Mouse (Mus musculus): ENCODE measurements at regions not wholly inside any gene's neighbourhood (a gene's known extent, or its start where the extent isn't known, plus 50 kb on each side); places are given as distances from the start of the nearest gene placed in this dataset.

DNA sequence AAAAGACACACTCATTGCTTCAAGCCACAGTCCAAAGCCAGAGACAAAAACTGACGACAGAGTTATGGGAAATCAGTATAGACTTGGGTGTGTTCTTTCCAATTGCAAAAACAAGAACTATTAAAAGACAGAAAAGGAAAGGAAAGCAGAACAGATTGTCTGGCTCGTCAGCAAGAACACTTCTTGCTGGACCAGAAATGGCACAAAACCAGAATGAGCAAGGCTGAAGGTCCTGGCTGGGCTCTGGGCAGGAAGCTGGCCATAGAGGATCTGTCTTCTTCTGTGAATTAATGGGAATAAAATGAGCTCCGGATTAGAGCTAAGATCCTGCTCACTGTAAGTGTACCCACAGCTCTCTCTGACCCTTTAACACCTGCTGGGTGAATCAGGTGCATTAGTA is 199.9 kb upstream of the Prkcq start:
- Histone ChIP-seq H3K36me3 (ENCODE audit: control insufficient read depth, insufficient read depth) (no peaks in the 10 kb centered on the region), H3K27me3 (ENCODE audit: control insufficient read depth, insufficient read depth, insufficient read length) (no peaks in the 10 kb centered on the region), H3K4me3 (ENCODE audit: insufficient read depth, poor library complexity, severe bottlenecking) (no peak overlapping the region), H3K79me3 (ENCODE audit: low read depth) (no peaks in the 10 kb centered on the region), H3K79me2 (ENCODE audit: control insufficient read depth, insufficient read depth) (no peaks in the 10 kb centered on the region), H3ac (ENCODE audit: control insufficient read depth, insufficient read length, low read depth) (no peak overlapping the region)
- TF ChIP-seq CTCF (IDR thresholded peaks at IDR 0.05; ENCODE audit: control insufficient read depth, insufficient read depth, insufficient read length) (no peak), USF1 (IDR thresholded peaks at IDR 0.05; ENCODE audit: low read depth) (no peak), FOSL1 (IDR thresholded peaks at IDR 0.05; ENCODE audit: insufficient read depth, low read length, poor library complexity, severe bottlenecking) (no peak), CEBPB (IDR thresholded peaks at IDR 0.05; ENCODE audit: low read depth) (no peak), MAX (IDR thresholded peaks at IDR 0.05) (no peak), MYOG (IDR thresholded peaks at IDR 0.05; ENCODE audit: control insufficient read depth, extremely low read depth, insufficient read length) (no peak), MYOD1 (IDR thresholded peaks at IDR 0.05; ENCODE audit: control insufficient read depth, insufficient read length, low read depth) (no peak)

DNA sequence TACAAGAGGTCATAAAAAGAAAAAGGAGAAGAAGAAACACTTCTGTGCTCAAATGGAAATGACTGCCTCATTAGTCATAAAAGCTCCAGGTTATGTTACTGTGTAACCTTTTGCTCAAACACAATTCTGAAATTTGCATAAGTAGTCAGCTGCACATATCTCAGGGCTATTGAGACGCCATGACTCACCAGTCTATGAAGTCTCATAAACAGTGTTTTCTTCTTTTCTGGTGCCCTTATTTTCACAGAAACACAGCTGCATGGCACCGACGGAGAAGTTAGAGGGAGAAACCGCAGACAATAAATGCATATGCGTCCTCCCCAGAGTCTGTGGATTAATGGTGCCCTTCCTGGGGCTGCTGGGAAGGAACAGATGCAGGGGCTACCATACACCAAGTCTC is 193.1 kb upstream of the Prkcq start:
- no peak overlapping the region for H3K4me3 ChIP-seq (ENCODE audit: insufficient read depth, poor library complexity, severe bottlenecking)
- H3K27me3 ChIP-seq (ENCODE audit: control insufficient read depth, insufficient read depth, insufficient read length) = no peaks in the 10 kb centered on the region
- H3ac ChIP-seq (ENCODE audit: control insufficient read depth, insufficient read length, low read depth) = no peak overlapping the region
- no peak for TF ChIP-seq CEBPB (IDR thresholded peaks at IDR 0.05; ENCODE audit: low read depth)
- TF ChIP-seq MYOD1 (IDR thresholded peaks at IDR 0.05; ENCODE audit: control insufficient read depth, insufficient read length, low read depth) = peak; percentile 65
- H3K79me3 ChIP-seq (ENCODE audit: low read depth) = no peaks in the 10 kb centered on the region
- H3K36me3 ChIP-seq (ENCODE audit: control insufficient read depth, insufficient read depth) = no peaks in the 10 kb centered on the region
- H3K79me2 ChIP-seq (ENCODE audit: control insufficient read depth, insufficient read depth) = no peaks in the 10 kb centered on the region

DNA sequence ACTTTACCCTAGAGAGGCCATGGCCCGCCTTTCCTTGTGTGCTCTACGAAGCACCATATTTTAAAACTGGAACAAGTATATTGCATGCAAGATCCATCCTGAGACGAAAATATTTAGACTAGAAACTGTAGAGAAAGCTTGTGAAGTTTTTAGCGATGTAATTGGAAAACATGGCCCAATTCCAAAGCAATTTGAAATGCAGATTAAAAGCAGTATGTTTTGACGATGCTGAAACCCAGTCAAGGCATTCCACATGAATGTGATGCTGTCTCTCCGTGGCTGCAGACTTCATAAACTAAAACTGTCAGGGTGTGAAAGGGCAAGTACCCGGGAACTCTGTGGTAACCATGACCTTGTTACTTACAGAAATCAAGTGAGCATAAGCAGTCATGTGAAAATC is 185.8 kb upstream of the Prkcq start:
- Histone ChIP-seq H3K27me3 (ENCODE audit: control insufficient read depth, insufficient read depth, insufficient read length) (no peaks in the 10 kb centered on the region), H3ac (ENCODE audit: control insufficient read depth, insufficient read length, low read depth) (no peak overlapping the region), H3K4me3 (ENCODE audit: insufficient read depth, poor library complexity, severe bottlenecking) (no peak overlapping the region), H3K79me3 (ENCODE audit: low read depth) (no peaks in the 10 kb centered on the region), H3K79me2 (ENCODE audit: control insufficient read depth, insufficient read depth) (no peaks in the 10 kb centered on the region), H3K36me3 (ENCODE audit: control insufficient read depth, insufficient read depth) (no peaks in the 10 kb centered on the region)
- TF ChIP-seq USF1 (IDR thresholded peaks at IDR 0.05; ENCODE audit: low read depth) (no peak), MYOG (IDR thresholded peaks at IDR 0.05; ENCODE audit: control insufficient read depth, extremely low read depth, insufficient read length) (no peak), MYOD1 (IDR thresholded peaks at IDR 0.05; ENCODE audit: control insufficient read depth, insufficient read length, low read depth) (no peak), MAX (IDR thresholded peaks at IDR 0.05) (no peak), CTCF (IDR thresholded peaks at IDR 0.05; ENCODE audit: control insufficient read depth, insufficient read depth, insufficient read length) (no peak), FOSL1 (IDR thresholded peaks at IDR 0.05; ENCODE audit: insufficient read depth, low read length, poor library complexity, severe bottlenecking) (no peak), CEBPB (IDR thresholded peaks at IDR 0.05; ENCODE audit: low read depth) (no peak)

DNA sequence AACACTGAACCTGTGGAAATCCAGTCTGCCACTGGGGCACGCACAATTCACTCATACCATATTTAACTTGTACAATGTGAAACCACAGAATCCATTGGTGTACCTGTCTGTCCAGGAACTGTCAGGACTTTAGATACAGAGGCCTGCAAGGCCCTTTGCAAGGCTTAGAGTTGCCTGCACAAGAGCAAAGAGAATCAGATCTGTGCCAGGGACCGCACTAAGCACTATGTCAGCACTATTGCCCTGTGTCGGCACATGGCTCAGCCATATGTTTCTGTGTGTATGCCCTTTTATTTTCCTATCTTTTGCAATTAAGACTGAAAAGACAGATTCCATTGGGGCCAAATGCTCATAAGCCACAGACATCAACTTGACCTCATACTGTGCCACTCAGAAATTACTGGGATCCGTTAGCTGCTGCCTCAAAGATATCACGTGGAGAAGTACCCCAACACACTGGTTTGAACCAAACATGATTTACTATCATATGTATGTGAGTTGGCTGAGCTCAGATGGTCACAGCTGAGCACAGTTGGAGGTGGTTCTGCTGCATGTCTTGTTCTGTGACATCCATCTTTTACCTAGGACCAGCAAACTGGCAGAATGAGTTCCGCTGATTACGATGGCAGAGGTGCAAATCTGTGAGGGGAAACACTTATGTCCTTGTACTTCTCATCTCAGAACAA is 181.7 kb upstream of the Prkcq start:
- Histone ChIP-seq H3K36me3 (ENCODE audit: control insufficient read depth, insufficient read depth) (no peaks in the 10 kb centered on the region), H3K27me3 (ENCODE audit: control insufficient read depth, insufficient read depth, insufficient read length) (no peaks in the 10 kb centered on the region), H3K79me3 (ENCODE audit: low read depth) (no peaks in the 10 kb centered on the region), H3K79me2 (ENCODE audit: control insufficient read depth, insufficient read depth) (no peaks in the 10 kb centered on the region), H3K4me3 (ENCODE audit: insufficient read depth, poor library complexity, severe bottlenecking) (no peak overlapping the region), H3ac (ENCODE audit: control insufficient read depth, insufficient read length, low read depth) (no peak overlapping the region)
- TF ChIP-seq CTCF (IDR thresholded peaks at IDR 0.05; ENCODE audit: control insufficient read depth, insufficient read depth, insufficient read length) = no peak
- no peak for TF ChIP-seq FOSL1 (IDR thresholded peaks at IDR 0.05; ENCODE audit: insufficient read depth, low read length, poor library complexity, severe bottlenecking)
- no peak for TF ChIP-seq CEBPB (IDR thresholded peaks at IDR 0.05; ENCODE audit: low read depth)
- no peak for TF ChIP-seq MAX (IDR thresholded peaks at IDR 0.05)
- TF ChIP-seq MYOD1 (IDR thresholded peaks at IDR 0.05; ENCODE audit: control insufficient read depth, insufficient read length, low read depth) = no peak
- no peak for TF ChIP-seq MYOG (IDR thresholded peaks at IDR 0.05; ENCODE audit: control insufficient read depth, extremely low read depth, insufficient read length)
- no peak for TF ChIP-seq USF1 (IDR thresholded peaks at IDR 0.05; ENCODE audit: low read depth)

DNA sequence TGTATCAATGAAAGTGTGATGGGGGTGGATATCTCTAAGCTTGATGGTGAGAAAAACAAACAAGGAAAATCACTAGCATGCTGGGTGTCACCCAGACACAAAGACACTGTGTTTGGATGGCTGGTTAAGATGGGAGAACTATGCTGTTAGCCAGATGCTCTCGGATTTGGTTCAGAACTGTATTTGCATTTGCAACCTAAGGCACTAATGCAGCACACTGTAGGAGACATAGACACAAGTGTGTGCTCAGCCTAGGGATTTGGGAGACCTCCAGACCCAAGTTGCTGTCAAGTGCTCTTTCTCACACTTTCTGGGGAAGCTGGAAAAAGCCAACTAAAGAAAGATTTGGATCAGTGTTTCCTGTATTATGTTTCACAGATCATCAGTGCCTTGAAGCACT is 173.1 kb upstream of the Prkcq start:
- Histone ChIP-seq H3ac (ENCODE audit: control insufficient read depth, insufficient read length, low read depth) (no peak overlapping the region), H3K36me3 (ENCODE audit: control insufficient read depth, insufficient read depth) (no peaks in the 10 kb centered on the region), H3K27me3 (ENCODE audit: control insufficient read depth, insufficient read depth, insufficient read length) (no peaks in the 10 kb centered on the region), H3K79me3 (ENCODE audit: low read depth) (no peaks in the 10 kb centered on the region), H3K4me3 (ENCODE audit: insufficient read depth, poor library complexity, severe bottlenecking) (no peak overlapping the region), H3K79me2 (ENCODE audit: control insufficient read depth, insufficient read depth) (no peaks in the 10 kb centered on the region)
- TF ChIP-seq MYOG (IDR thresholded peaks at IDR 0.05; ENCODE audit: control insufficient read depth, extremely low read depth, insufficient read length) = no peak
- TF ChIP-seq USF1 (IDR thresholded peaks at IDR 0.05; ENCODE audit: low read depth) = no peak
- TF ChIP-seq CEBPB (IDR thresholded peaks at IDR 0.05; ENCODE audit: low read depth) = no peak
- TF ChIP-seq CTCF (IDR thresholded peaks at IDR 0.05; ENCODE audit: control insufficient read depth, insufficient read depth, insufficient read length) = no peak
- TF ChIP-seq FOSL1 (IDR thresholded peaks at IDR 0.05; ENCODE audit: insufficient read depth, low read length, poor library complexity, severe bottlenecking) = no peak
- no peak for TF ChIP-seq MYOD1 (IDR thresholded peaks at IDR 0.05; ENCODE audit: control insufficient read depth, insufficient read length, low read depth)
- TF ChIP-seq MAX (IDR thresholded peaks at IDR 0.05) = no peak

DNA sequence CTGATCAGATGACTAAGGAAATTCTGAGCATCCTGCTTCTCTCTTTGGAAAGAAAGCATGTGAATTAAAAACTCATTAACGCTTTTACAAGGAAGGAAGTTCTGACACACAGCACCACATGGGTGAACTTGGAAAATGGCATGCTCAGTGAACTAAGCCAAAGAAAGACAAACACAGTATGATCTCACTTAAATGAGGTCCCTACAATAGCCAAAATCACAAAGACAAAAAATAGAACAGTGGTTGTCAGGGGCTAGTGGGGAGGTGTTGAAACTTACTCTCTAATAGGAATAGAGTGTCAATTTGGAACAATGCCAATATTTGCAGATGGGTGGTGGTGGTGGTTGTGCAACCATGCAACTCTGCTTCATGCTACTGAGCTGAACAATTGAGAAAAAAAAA is 172.7 kb upstream of the Prkcq start:
- peak; percentile 17 for TF ChIP-seq CEBPB (IDR thresholded peaks at IDR 0.05; ENCODE audit: low read depth)
- no peak for TF ChIP-seq MYOG (IDR thresholded peaks at IDR 0.05; ENCODE audit: control insufficient read depth, extremely low read depth, insufficient read length)
- no peak for TF ChIP-seq MAX (IDR thresholded peaks at IDR 0.05)
- no peak overlapping the region for H3K4me3 ChIP-seq (ENCODE audit: insufficient read depth, poor library complexity, severe bottlenecking)
- no peaks in the 10 kb centered on the region for H3K79me2 ChIP-seq (ENCODE audit: control insufficient read depth, insufficient read depth)
- H3ac ChIP-seq (ENCODE audit: control insufficient read depth, insufficient read length, low read depth) = no peak overlapping the region
- H3K79me3 ChIP-seq (ENCODE audit: low read depth) = no peaks in the 10 kb centered on the region
- no peaks in the 10 kb centered on the region for H3K27me3 ChIP-seq (ENCODE audit: control insufficient read depth, insufficient read depth, insufficient read length)
- no peaks in the 10 kb centered on the region for H3K36me3 ChIP-seq (ENCODE audit: control insufficient read depth, insufficient read depth)

All from C2C12 (cell line).